Comparison of ENCODE assay signal across 10 mouse cellular contexts in genomic region chr7:66342323-66342722, GRCm38 (mm10). TPM values are rescaled to one million over a fixed set of nuclear protein-coding genes. Genes with fewer than 3 reads are reported as not detected.
DNase-seq lines count a peak whose midpoint lies in the region; ATAC-seq and TF ChIP-seq lines count a peak whose summit lies in the region.
"Had no signal": no experiment of that assay in that cellular context is flagged by ENCODE, and none has a peak within 500 bp of the region (broad histone marks: within the 10 kb centered on the region; RNA-seq: fewer than 3 reads in every experiment).

No protein-coding gene starts in this region.

- no peak overlapping the region for H3K4me2 ChIP-seq in liver, embryonic 14.5 days (ENCODE audit: low read depth)

- no peaks in the 10 kb centered on the region for H3K27me3 ChIP-seq in liver, embryonic 14.5 days (ENCODE audit: control insufficient read depth, insufficient read depth, low read length)

- WGBS in liver, embryonic 14.5 days (ENCODE audit: insufficient replicate concordance), result 37% methylated on average over 4 of the region's 4 CpGs

- H3K4me1 ChIP-seq in liver, embryonic 14.5 days (replicated peaks; ENCODE audit: control insufficient read depth in 2 of 2, insufficient read depth in 2 of 2, low read length in 1 of 2), result 0 out of 4 replicates have a peak, but pooled peaks cover 0 to 4% of the 10 kb centered on the region in 2 experiments

- no peak overlapping the region for H3K4me3 ChIP-seq in liver, embryonic 14.5 days (ENCODE audit: insufficient read depth in 1 of 2, low read depth in 2 of 2, low read length in 2 of 2)

- no peak for ATAC-seq in cerebellum, adult (ENCODE audit: insufficient number of reproducible peaks, low FRiP score, low TSS enrichment)
- ATAC-seq in hematopoietic stem cell, adult 5-6 weeks (replicated peaks in 1 of 2; ENCODE audit: insufficient read depth in 1 of 2, low FRiP score in 2 of 2, low TSS enrichment in 1 of 2, low read depth in 1 of 2, poor library complexity in 2 of 2, severe bottlenecking in 2 of 2), result peak; percentile 32 to 37; a peak in 1 of 4 replicates
- no peak for ATAC-seq in liver, embryonic 14.5 days (ENCODE audit: insufficient read depth)

- TF ChIP-seq CTCF in liver, embryonic 14.5 days (IDR thresholded peaks at IDR 0.05; ENCODE audit: low read depth), result peak; percentile 76

- H3K9ac ChIP-seq in liver, embryonic 14.5 days (replicated peaks), result no peak overlapping the region

- no peak overlapping the region for H3K27ac ChIP-seq in liver, embryonic 14.5 days

- H3K9me3 ChIP-seq in liver, embryonic 14.5 days (ENCODE audit: control insufficient read depth, low read length), result no peaks in the 10 kb centered on the region

- H3K36me3 ChIP-seq in liver, embryonic 14.5 days (replicated peaks; ENCODE audit: control insufficient read depth, insufficient read depth, low read depth), result no peaks in the 10 kb centered on the region

- TF ChIP-seq EP300 in liver, embryonic 14.5 days (IDR thresholded peaks at IDR 0.05; ENCODE audit: low read depth), result no peak

- peak; percentile 14 to 28 for DNase-seq in cerebellum, adult 18-20 months
- DNase-seq in ovary, postnatal 36 days (ENCODE audit: low spot score), result peak; percentile 53
- DNase-seq in ovary, adult 18-20 months (ENCODE audit: low spot score), result no peak
- peak; percentile 56 to 64 for DNase-seq in cerebellum, postnatal 10 days
- DNase-seq in liver, embryonic 14.5 days (ENCODE audit: low read depth in 3 of 3, low spot score in 3 of 3), result peak in 2 of 3 experiments; percentile 20 to 32
- peak; percentile 44 for DNase-seq in right cerebral cortex, postnatal 4 days

RNA-seq across cellular contexts. Expression of gene Gm10974, which starts 23.4 kb away (rescaled TPM):
- not detected in 2 replicates for total RNA-seq in hematopoietic stem cell, adult 5-6 weeks (2017)
- polyA plus RNA-seq in liver, embryonic 14.5 days (2012; rRNA removed), result not detected in 2 replicates
- polyA plus RNA-seq in liver, embryonic 14.5 days (2014; fragmentation: Nextera tagmentation; extraction: Ambion mirVana), result not detected in 2 replicates
- polyA plus RNA-seq: heart, embryonic 14.5 days; neural tube, embryonic 14.5 days had no signal

RNA-seq across cellular contexts. Expression of gene Lrrk1, which starts 45.8 kb away (rescaled TPM):
- total RNA-seq in hematopoietic stem cell, adult 5-6 weeks (2017), result 13.6 and 29.3 TPM in 2 replicates
- 3.1 and 3.3 TPM in 2 replicates for polyA plus RNA-seq in liver, embryonic 14.5 days (2012; rRNA removed)
- polyA plus RNA-seq in liver, embryonic 14.5 days (2014; fragmentation: Nextera tagmentation; extraction: Ambion mirVana), result 2.3 and 3.0 TPM in 2 replicates

Comparison
In these comparisons a context has a peak if more than half of its experiments do, and no peak if none do; other contexts are left out.
1. ATAC-seq: peak in hematopoietic stem cell, adult 5-6 weeks (2 of 2); none in cerebellum, adult (single experiment) and liver, embryonic 14.5 days (single experiment).